Mouse (Mus musculus) thymus, postnatal 25 days (tissue): ENCODE data around the gene Xpo1.
"Not testable (repeated sequence)": the region's sequence is repeated elsewhere in the genome, so short reads cannot be mapped to it uniquely, and the experiment has no call there.

Source experiments
- DNase-seq: peaks from one replicate; pipeline ENCODE4 v3.0.0; 2022

Gene Xpo1

DNA sequence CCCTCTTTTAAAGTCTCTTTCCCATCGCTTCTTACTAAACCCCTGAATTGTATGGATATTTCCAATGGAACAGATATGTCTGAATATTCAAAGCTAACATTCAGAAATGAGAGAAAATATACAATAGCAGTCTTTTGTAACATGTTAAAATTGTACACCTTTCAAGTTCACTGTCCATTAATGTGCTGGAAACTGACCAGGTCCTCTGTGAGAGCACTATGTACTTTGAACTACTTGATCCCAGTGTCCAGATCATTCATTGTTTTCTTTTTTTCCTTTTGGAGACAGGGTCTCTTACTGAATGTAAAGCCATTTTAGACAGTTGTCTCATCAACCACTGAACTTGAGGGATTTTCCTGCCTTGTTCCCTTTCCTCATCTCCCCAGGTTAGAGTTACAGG lies 47.3 kb downstream of the Xpo1 start:
- no peak for DNase-seq

- DNase-seq, result not testable (repeated sequence)
These were observed 49.3 kb downstream of the Xpo1 start for GRCm38 (mm10) chr11:23305101-23305672.

DNA sequence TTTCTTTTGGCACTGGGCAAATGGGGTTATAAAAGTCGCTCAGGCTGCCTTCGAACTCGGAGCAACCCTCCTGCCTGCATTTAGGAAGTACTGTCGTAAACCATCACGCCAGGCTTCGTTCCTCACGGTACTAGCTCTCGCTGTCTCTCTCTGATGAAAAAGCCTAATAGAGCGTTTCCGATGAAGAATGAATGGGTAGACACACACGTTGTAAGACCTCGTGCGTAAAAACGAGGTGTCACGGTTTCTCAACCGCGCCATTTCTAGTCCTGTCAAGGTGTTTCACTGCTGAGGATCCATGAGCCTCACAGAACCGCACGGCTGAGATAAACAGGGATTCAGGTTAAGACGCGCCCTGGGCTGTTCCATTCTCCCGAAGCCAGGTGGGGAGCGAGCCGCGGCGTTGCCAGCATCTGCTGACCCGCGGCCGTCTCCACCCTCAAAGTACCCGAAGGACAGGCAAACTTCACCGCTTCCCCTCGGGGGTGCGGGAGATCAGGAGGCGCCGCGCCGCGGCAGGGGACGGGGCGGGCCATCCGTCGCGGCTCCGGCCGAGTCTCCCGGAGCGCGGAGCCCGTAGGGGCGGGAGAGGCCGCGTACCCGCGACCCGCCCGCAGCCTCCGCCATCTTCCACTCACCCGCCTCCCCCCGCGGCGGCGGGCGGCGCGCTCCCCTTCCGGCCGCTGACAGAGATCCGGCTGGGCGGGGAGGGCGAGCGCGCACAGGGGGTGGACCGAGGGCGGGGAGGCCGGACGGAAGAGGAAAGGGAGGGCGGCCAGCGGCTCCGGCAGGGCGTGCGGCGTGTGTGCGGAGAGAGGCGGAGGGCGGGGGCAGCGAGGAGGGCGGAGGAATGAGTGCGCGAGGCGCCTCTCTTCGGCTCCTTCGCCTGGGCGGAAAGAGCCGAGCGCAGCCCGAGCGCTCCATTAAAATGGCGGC lies 50.1 kb downstream of the Xpo1 start:
- peak; percentile 95 for DNase-seq

- DNase-seq, result peak; percentile 69
These were observed 51.1 kb downstream of the Xpo1 start, which contains the start of gene Usp34 for GRCm38 (mm10) chr11:23306764-23307565. Gene Usp34, plus strand, starts transcription at chr11:23306895.

DNA sequence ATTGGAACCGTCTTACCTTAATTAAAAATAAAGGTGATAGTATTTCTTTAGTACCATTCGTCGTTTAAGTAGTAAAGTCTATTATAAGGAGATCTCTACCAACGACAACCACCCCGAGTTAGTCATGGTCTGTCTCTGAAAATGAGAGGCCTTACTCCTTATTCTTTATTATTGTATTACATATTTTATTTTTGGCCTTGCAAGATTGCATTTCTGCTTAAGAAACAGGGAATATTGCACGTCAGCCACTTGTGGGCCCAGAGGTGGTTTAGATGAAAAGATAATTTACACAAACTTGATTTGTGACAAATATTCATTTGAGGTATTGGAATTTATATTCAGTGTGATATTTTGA lies 51.7 kb downstream of the Xpo1 start:
- DNase-seq, result no peak

GRCm38 (mm10) chr11:23313496-23313895 lies 57.7 kb downstream of the Xpo1 start:
- DNase-seq, result no peak

- no peak for DNase-seq
These were observed 73.6 kb downstream of the Xpo1 start for GRCm38 (mm10) chr11:23329413-23329812.

DNA sequence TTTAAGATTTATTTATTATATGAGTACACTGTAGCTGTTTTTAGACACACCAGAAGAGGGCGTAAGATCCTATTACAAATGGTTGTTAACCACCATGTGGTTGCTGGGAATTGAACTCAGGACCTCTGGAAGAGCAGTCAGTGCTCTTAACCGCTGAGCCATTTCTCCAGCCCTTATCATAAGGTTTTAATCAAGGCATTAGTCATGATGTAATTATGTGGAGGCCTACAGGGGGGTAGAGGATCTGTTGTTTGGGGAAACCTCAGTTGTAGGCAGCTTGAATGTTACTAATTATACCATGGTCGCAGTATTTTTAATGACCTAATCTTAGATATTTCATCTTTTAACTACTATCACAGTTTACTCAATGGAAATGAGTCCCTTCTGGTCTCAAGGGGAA lies 76.3 kb downstream of the Xpo1 start:
- DNase-seq, result no peak

DNA sequence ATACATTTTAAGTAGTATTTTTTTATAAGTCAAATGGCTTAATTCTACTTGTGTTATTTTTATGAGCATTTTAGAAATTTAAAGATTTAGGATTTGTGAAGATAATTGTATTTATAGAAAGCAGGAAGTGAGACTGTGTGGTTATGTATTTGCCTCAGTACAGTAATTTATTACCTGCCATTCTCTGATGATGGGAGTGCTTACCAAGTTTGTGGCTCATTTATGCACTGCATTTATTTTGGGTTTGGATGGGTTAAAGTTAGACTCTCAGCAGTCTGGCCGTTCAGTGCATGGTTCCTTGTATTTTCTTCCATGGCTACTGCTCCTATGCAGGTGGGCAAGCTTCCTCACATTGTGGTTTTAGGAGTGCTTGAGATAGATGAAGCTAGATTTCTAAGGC lies 79.3 kb downstream of the Xpo1 start:
- no peak for DNase-seq
